Comparison of ENCODE assay signal across 18 mouse cellular contexts in the genomic region with DNA sequence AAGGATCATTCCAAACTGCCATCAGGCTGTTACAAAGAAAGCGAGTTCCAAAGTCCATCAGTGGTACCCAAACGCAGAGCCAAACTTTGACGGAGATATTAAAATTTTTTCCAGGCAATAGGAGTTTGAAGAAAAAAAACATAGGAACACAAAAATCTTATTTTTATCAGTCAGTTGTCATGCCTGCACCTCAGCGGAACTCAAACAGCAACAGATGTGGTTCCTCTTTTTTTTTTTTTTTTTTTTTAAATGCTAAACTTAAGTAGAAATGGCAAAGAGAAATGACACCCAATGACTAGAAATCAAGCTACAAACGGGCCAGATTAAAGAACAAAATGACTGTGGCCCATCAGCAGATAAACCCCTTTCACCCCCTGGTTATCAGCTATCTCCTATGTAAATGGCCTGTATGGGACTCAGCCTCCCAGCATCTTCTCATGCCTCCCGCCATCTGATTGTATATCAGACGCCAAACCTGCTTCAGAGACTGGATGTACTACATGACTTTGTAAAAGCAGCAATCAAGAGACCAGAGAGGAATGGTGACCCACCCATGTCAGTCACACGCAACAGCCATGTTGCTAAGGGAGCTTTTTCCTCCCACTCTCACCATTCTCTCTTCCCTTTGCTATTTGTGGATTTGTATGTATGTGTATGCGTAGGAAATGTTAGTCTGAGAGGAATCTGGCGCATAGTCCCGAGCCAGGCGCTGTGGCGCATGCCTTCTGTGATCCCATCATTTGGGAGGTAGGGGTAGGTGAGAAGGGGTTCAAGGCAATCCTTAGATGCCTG. TPM values are rescaled to one million over a fixed set of nuclear protein-coding genes. Genes with fewer than 3 reads are reported as not detected.
"Had no signal": no experiment of that assay in that cellular context is flagged by ENCODE, and none has a peak within 500 bp of the region (broad histone marks: within the 10 kb centered on the region; RNA-seq: fewer than 3 reads in every experiment).

No protein-coding gene starts in this region.

- H3K4me2 ChIP-seq: lung, embryonic 14.5 days; midbrain, embryonic 13.5 days; midbrain, embryonic 15.5 days; neural tube, embryonic 13.5 days; neural tube, embryonic 15.5 days had no signal

- H3K9me3 ChIP-seq: midbrain, embryonic 13.5 days; midbrain, embryonic 15.5 days; neural tube, embryonic 13.5 days; neural tube, embryonic 15.5 days had no signal

- ATAC-seq: midbrain, embryonic 13.5 days; midbrain, embryonic 15.5 days had no signal

- H3K27me3 ChIP-seq: midbrain, embryonic 13.5 days; midbrain, embryonic 15.5 days; neural tube, embryonic 13.5 days; neural tube, embryonic 15.5 days had no signal

- DNase-seq: lung, adult 18-20 months; lung, embryonic 14.5 days; lung, postnatal 10 days; lung, postnatal 4 days; retina, postnatal 1 day; right cerebral cortex, postnatal 14 days; right cerebral cortex, postnatal 4 days; spleen, adult 18-20 months; thymus, adult 18-20 months; thymus, postnatal 14 days; thymus, postnatal 36 days had no signal

- H3K4me1 ChIP-seq: midbrain, embryonic 13.5 days; midbrain, embryonic 15.5 days; neural tube, embryonic 13.5 days; neural tube, embryonic 15.5 days had no signal

- H3K4me3 ChIP-seq: midbrain, embryonic 13.5 days; midbrain, embryonic 15.5 days; neural tube, embryonic 13.5 days; neural tube, embryonic 15.5 days had no signal

- H3K9ac ChIP-seq: liver, embryonic 14.5 days; lung, embryonic 14.5 days; midbrain, embryonic 13.5 days; midbrain, embryonic 15.5 days; neural tube, embryonic 13.5 days; neural tube, embryonic 15.5 days had no signal

- H3K27ac ChIP-seq: liver, embryonic 14.5 days; midbrain, embryonic 13.5 days; midbrain, embryonic 15.5 days; neural tube, embryonic 13.5 days; neural tube, embryonic 15.5 days had no signal

- H3K36me3 ChIP-seq: midbrain, embryonic 13.5 days; midbrain, embryonic 15.5 days; neural tube, embryonic 13.5 days; neural tube, embryonic 15.5 days had no signal

RNA-seq across cellular contexts. Expression of a gene that starts 8.2 kb away (rescaled TPM):
- total RNA-seq: megakaryocyte, adult 5-6 weeks; monocyte, adult 5-6 weeks had no signal
